Mouse (Mus musculus) myocyte (in vitro differentiated cells): ENCODE data around the gene Tenm4.

ENCODE experiments used
- CEBPB ChIP-seq: IDR thresholded peaks from 2 replicates; pipeline ENCODE4 v1.6.1; 2011; ENCODE audit warnings: mild to moderate bottlenecking, moderate library complexity; ENCODE audit not compliant: poor library complexity, insufficient read depth, severe bottlenecking
- E2F4 ChIP-seq: IDR thresholded peaks from one replicate; pipeline ENCODE4 v1.6.1; 2011; ENCODE audit warnings: mild to moderate bottlenecking, control low read depth, moderate library complexity; ENCODE audit not compliant: insufficient read depth
- MAX ChIP-seq: IDR thresholded peaks from one replicate; pipeline ENCODE4 v1.6.1; 2011; ENCODE audit warnings: low read depth, mild to moderate bottlenecking, control low read depth
- MYOD1 ChIP-seq, 3 experiments: IDR thresholded peaks; one replicate each; pipeline ENCODE4 v1.6.1; 2011; ENCODE audit warnings: control low read depth in 2 of 3, low read depth in 2 of 3, mild to moderate bottlenecking in 2 of 3, moderate library complexity in 1 of 3; ENCODE audit not compliant: insufficient read length in 2 of 3, control insufficient read depth in 1 of 3
- MYOG ChIP-seq, 3 experiments: IDR thresholded peaks; one replicate each; pipeline ENCODE4 v1.6.1; 2011; ENCODE audit warnings: control low read depth in 2 of 3, low read depth in 2 of 3, mild to moderate bottlenecking in 2 of 3; ENCODE audit not compliant: insufficient read length in 2 of 3, control insufficient read depth in 1 of 3, insufficient read depth in 1 of 3
- POLR2A ChIP-seq: IDR thresholded peaks from one replicate; pipeline ENCODE4 v1.6.1; 2011; ENCODE audit warnings: low read depth, mild to moderate bottlenecking, control low read depth, moderate library complexity; ENCODE audit not compliant: insufficient read length
- POLR2AphosphoS2 ChIP-seq: IDR thresholded peaks from one replicate; pipeline ENCODE4 v1.6.1; 2011; ENCODE audit warnings: low read depth, control low read depth; ENCODE audit not compliant: insufficient read length
- SRF ChIP-seq: IDR thresholded peaks from one replicate; pipeline ENCODE4 v1.6.1; 2011; ENCODE audit warnings: low read depth; ENCODE audit not compliant: control insufficient read depth, insufficient read length
- TCF12 ChIP-seq: IDR thresholded peaks from one replicate; pipeline ENCODE4 v1.6.1; 2011; ENCODE audit warnings: mild to moderate bottlenecking, control low read depth; ENCODE audit not compliant: poor library complexity, insufficient read depth, severe bottlenecking
- USF1 ChIP-seq: IDR thresholded peaks from one replicate; pipeline ENCODE4 v1.6.1; 2011; ENCODE audit warnings: low read depth, mild to moderate bottlenecking, control low read depth, moderate library complexity

DNA sequence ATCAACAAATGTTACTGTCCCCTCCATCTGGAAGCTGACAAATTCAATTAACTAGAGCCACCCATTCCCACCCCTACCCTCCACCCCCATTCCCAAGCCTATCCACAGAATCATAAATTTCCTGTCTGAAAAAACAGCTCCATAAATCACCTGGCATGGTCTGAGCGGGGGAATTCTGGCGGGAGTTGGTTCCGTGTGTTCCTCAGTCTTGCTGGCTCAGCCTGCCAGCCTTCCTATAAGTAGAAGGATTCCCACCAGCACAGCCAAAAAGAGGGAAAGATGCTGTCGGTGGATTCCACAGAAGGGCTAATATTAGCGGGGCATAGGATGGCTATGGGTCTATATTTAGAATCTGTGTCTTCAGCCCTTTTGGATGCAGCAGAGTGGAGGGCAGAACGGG lies 204.5 kb downstream of the Tenm4 start:
- TF ChIP-seq USF1: no peak
- no peak for TF ChIP-seq TCF12
- TF ChIP-seq POLR2A: no peak
- no peak for TF ChIP-seq MYOG (IDR thresholded peaks at IDR 0.05; ENCODE audit: control insufficient read depth in 1 of 3, insufficient read depth in 1 of 3, insufficient read length in 2 of 3, low read depth in 2 of 3)
- no peak for TF ChIP-seq MAX
- no peak for TF ChIP-seq MYOD1 (IDR thresholded peaks at IDR 0.05; ENCODE audit: control insufficient read depth in 1 of 3, insufficient read length in 2 of 3, low read depth in 2 of 3)
- TF ChIP-seq SRF: no peak
- TF ChIP-seq E2F4: no peak
- TF ChIP-seq POLR2AphosphoS2: no peak
- no peak for TF ChIP-seq CEBPB
